Mouse (Mus musculus) layer of hippocampus, postnatal 25 days (tissue): ENCODE measurements around the gene Ccr9. TPM values are rescaled to one million over a fixed set of nuclear protein-coding genes. Genes with fewer than 3 reads are reported as not detected.
"Not testable (repeated sequence)": the region's sequence is repeated elsewhere in the genome, so short reads cannot be mapped to it uniquely, and the experiment has no call there.

Source experiments
- DNase-seq, 2 experiments: peaks; one replicate each; pipeline ENCODE4 v3.0.0; 2022; ENCODE audit warnings: mixed read lengths in 2 of 2, low spot score in 1 of 2; ENCODE audit errors: extremely low spot score in 1 of 2
- total RNA-seq, 2 experiments: library from RNA; stranded (reverse); gene quantifications; 2 replicates each; pipeline ENCODE4 v1.2.3; 2021

The Ccr9 gene
- under 1 TPM; 0.10 to 0.14 TPM for total RNA-seq

DNA sequence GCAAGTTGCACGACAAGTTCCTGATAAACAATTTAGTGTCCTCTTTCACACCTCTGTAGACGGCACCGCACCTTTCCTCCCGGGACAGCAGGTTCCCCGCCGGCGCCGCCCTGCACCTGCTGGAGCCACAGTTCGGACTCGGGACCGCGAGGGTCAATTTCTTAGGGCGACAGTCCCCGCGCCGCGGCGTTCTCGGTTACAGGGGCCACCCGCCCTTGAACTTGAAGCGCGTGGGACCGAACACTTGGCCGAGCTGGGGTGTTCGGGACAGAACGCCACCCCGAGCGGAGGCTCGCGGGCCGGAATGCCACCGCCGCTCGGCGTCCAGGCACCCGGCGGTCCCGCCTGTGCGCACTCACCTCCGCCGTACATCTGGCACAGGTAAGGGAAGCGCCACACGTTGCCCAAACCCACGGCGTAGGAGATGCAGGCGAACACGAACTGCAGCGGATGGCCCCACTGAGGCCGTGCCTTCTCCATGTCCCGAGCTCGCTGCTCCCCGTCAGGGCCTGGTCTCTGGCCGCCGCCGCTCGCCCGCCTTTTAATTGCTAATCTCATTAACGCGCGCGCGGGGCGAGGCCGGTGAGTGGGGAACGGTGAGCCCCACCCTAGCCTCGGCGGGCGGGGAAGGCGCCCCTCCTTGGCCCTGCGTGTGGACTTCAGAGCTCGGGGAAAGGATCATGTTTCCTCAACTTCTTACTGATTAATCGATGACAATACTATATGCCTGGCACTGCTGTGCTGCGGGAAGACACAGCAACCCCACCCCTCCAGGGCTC is at the start of gene Ccr9, which contains the start of gene Slc6a20a:
Ccr9 (plus strand) TSS at position 113 of the 779 bp plus-strand sequence.
Slc6a20a (minus strand) TSS at position 559 of the 779 bp plus-strand sequence.
- peak in 1 of 2 experiments; percentile 13 for DNase-seq

DNA sequence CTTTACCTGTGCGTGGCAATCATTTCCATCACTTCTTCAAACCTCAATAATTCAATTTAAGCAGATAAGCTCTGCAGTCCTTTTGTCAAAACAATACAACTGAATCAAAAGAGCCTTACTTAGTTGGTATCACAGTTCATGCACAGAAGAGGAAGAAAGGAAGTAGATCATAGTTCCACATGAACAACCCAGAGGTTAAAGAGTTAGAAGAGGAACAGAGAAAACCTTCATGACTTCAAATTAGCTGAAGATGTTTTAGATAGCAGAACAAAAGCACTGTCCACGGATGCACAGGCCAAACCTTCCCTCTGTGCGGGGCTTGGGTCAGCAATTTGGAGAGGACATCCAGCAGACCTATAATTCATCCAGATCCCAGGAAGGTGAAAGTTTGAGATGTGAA is 46.6 kb upstream of the Ccr9 start:
- DNase-seq = no peak

- no peak for DNase-seq
Observed at GRCm38 (mm10) chr9:123632281-123632680, 46.0 kb upstream of the Ccr9 start, which contains the start of gene Slc6a20b. Slc6a20b (minus strand) TSS chr9:123632565.

- no peak for DNase-seq
Observed at GRCm38 (mm10) chr9:123632993-123633392, 45.2 kb upstream of the Ccr9 start.

DNA sequence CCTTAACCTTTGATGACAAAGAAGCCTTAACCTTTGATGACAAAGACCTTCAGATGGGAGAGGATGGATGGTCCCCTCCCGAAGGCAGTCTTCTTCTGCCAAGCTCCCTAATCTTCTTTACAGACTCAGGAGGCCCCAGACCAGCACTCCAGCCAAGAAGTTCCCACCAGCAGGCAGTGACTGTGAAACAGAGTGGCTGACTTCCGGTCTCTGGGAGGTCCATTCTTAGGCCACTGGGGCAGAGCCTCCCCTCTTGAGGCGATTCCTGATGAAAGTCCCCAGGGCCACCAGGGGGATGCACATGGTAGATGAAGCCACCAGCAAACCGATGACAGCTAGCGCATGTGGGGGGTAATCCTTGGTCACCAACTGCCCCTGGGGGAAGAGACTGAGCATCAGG is 41.5 kb upstream of the Ccr9 start:
- no peak for DNase-seq

- no peak for DNase-seq
Observed at GRCm38 (mm10) chr9:123638231-123638630, 40.0 kb upstream of the Ccr9 start.

- no peak for DNase-seq
Observed at GRCm38 (mm10) chr9:123638668-123639089, 39.6 kb upstream of the Ccr9 start.

- DNase-seq = no peak
Observed at GRCm38 (mm10) chr9:123640106-123640505, 38.1 kb upstream of the Ccr9 start.

DNA sequence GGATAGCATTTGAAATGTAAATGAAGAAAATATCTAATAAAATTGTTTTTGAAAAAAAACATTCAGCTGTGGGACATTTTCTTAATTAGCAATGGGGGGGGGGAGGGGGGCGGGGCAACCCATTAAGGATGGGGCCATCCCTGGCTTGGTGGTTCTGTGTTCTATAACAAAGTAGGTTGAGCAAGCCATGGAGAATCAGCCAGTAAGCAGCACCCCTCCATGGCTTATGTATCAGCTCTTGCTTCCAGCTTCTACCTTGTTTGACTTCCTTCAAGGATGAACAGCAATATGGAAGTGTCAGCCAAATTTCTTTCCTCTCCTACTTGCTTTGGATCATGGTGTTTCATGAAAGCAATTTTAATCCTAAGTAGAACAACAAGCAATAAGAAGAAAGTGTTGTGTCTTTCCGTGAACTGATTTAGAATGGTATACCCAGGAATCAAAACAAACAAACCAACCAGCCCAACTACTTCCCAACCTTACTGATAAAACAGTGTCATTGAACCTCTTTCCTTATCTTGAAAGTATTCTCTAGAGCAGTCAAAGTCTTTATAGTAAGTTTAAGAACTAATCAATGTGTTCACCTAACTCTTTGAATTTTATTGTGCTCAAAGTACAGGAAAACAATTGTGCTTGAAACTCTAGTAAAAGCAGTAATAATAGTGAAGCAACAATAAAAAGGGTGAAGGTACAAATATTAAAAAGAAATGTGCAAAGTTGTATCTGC is 28.3 kb upstream of the Ccr9 start:
- no peak for DNase-seq

GRCm38 (mm10) chr9:123651369-123651768 is 26.9 kb upstream of the Ccr9 start:
- no peak for DNase-seq

- no peak for DNase-seq
Observed at GRCm38 (mm10) chr9:123657457-123657856, 20.8 kb upstream of the Ccr9 start.

- DNase-seq = no peak
Observed at GRCm38 (mm10) chr9:123658981-123659380, 19.3 kb upstream of the Ccr9 start.

DNA sequence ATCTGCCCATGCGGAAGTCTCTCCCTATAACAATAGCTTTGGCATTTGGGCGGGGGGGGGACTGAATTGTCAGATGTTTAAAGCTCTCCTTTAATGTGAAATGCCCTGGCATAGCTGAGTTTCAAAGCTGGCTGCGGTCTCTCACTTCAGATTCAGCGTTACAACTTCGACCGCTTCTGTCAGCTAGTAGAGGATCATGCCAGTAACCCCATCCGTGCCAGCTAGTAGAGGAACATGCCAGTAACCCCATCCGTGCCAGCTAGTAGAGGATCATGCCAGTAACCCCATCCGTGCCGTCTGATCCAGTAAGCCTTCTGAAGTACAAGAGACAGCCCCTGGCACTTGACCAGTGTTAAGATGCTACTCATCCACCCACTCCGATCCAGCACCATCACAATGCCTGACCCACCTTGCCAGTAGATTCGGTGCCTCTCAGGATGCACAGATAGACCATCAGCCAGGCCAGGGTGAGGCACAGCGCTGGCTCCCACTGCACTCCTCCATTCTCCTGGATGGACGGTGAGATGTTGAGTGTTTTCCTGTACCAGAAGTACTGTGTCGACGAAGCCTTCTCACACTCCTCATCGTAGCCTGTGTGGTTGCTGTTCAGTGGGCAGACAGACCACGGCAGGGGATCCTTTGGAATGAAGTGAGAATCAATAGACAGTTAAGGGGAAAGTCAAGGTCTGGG is 18.1 kb upstream of the Ccr9 start:
- DNase-seq = not testable (repeated sequence)

- peak in 1 of 2 experiments; percentile 62 for DNase-seq
Observed at GRCm38 (mm10) chr9:123665645-123666044, 12.6 kb upstream of the Ccr9 start.

DNA sequence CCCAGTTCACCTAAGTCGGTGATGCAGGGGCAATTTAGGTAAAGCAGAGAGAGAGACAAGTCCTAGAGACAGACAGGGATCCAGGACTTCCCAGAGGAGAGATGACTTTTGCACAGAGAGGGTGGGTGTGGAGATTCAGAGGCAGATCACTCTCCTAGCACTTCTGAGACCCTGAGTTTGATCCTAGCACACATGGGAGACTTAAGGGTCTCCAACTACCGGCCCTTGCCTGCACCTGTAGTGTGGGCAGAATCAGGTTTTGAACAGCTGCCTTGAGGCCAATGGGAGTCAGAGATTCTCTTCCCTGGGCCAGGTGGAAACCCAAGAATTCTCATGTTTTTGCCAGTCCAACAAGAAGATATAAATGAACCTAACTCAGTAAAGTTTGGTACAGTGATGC is 959 bp downstream of the Ccr9 start:
- DNase-seq = no peak

GRCm38 (mm10) chr9:123683704-123684103 is 5.5 kb downstream of the Ccr9 start:
- DNase-seq = no peak

DNA sequence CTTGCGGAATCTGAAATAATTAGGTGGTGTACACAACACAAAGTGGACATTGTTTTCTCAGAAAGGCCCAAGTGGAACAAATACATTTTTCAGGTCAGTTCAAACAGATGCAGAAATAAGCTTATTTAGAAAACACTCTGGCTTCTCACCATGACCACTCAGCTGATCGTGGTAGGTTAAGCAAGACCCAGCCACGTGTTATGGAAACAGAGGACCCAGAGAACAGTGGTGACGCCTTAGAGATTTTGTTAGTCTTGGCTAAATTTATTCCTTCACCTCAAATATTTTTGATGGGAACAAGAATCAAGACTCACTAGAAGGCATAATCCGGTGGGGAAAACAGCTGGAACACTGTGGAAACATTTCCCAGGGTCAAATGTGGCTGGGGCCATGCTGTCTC is 8.0 kb downstream of the Ccr9 start:
- no peak for DNase-seq

GRCm38 (mm10) chr9:123688227-123688626 is 10.0 kb downstream of the Ccr9 start:
- no peak for DNase-seq

DNA sequence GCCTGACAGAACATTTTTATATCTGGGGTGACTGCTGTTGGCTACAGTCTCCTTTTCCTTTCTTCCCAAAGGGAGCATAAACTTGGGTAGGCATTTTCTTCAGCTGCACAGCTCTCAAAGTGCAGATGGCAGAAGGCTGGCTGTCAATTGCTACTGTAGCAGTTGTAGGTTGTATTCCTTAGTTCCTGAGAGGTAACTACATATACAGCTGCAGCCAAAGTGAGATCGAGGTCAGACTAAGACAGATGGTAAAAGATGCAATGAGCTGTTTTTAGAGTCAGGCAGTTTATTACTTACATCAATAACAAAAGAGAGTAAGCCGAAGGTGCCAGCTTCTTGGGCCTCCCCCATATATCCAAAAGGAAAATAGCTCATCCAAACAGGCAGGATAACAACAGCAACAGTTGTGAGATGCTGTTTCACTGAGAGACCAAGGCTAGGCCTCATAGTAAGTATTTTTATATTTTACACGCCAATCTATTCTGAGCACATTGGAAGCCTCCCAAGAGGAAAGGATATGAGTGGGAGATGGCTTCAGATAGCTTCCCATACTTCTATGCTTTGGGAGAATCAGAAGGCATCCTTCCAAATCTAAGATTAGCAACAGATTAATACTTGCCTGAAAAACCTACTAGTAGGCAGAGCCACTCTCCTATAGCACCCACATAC is 17.5 kb downstream of the Ccr9 start:
- no peak for DNase-seq

DNA sequence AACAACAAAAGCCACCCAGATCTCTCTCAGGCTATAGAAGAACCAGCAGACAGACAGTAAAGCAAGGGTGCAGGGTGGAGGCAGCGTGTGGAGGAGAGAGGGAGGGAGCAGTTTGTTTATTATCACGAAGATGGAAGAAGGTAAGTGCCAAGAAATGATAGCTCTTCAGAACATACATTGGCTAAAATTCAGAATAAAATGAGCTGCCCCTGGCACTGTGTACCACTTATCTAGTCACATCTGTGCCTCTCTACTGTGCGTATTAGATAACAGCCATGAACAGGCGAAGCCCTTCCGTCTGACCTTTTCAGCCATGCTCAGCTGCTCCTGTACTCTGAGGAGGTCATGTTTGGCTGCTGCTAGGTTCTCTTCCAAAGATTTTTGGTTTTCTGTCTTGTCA is 23.6 kb downstream of the Ccr9 start:
- no peak for DNase-seq
